Mouse (Mus musculus) lung, postnatal 0 days (tissue): Measurements from ENCODE around the gene Rassf8. TPM values are rescaled to one million over a fixed set of nuclear protein-coding genes. Genes with fewer than 3 reads are reported as not detected.

ENCODE experiments used
- ATAC-seq: fragments of 200-750 bp; cut with Nextera tagmentation; 2 replicates; pipeline ENCODE4 v1.8.0; 2017; ENCODE audit warnings: moderate library complexity
- DNase-seq: peaks from one replicate; pipeline ENCODE4 v3.0.0-alpha.2; 2016; ENCODE audit warnings: low spot score
- H3K27ac ChIP-seq: fragments of 300-500 bp; sonication (generic); 2 replicates; pipeline ENCODE4 v1.5.1; 2014; ENCODE audit warnings: antibody characterized with exemption, mild to moderate bottlenecking, low read length, mixed read lengths
- H3K27me3 ChIP-seq: fragments of 300-500 bp; sonication (generic); replicated peaks from 2 replicates; pipeline ENCODE4 v1.6.1; 2014; ENCODE audit warnings: low read length, mixed read lengths; ENCODE audit not compliant: insufficient read depth
- H3K36me3 ChIP-seq: fragments of 300-500 bp; sonication (generic); 2 replicates; pipeline ENCODE4 v1.6.1; 2014; ENCODE audit warnings: low read length, mixed read lengths; ENCODE audit not compliant: insufficient read depth
- H3K4me1 ChIP-seq: fragments of 300-500 bp; sonication (generic); 2 replicates; pipeline ENCODE4 v1.6.1; 2014; ENCODE audit warnings: antibody characterized with exemption, low read depth, low read length, mixed read lengths; ENCODE audit not compliant: insufficient read depth
- H3K4me2 ChIP-seq: fragments of 300-500 bp; sonication (generic); replicated peaks from 2 replicates; pipeline ENCODE4 v1.6.1; 2014; ENCODE audit warnings: low read depth, mild to moderate bottlenecking, low read length, moderate library complexity, mixed read lengths
- H3K4me3 ChIP-seq: fragments of 300-500 bp; sonication (generic); 2 replicates; pipeline ENCODE4 v1.5.1; 2014; ENCODE audit warnings: low read depth, low read length
- H3K9ac ChIP-seq: fragments of 300-500 bp; sonication (generic); replicated peaks from 2 replicates; pipeline ENCODE4 v1.6.1; 2014; ENCODE audit warnings: low read depth, mild to moderate bottlenecking
- H3K9me3 ChIP-seq: fragments of 300-500 bp; sonication (generic); 2 replicates; pipeline ENCODE4 v1.6.1; 2016; ENCODE audit warnings: low read length, mixed read lengths
- CTCF ChIP-seq: IDR thresholded peaks from 2 replicates; pipeline ENCODE4 v1.5.1; 2016; ENCODE audit warnings: antibody characterized with exemption, mild to moderate bottlenecking
- EP300 ChIP-seq: IDR thresholded peaks from 2 replicates; pipeline ENCODE4 v1.6.1; 2016; ENCODE audit warnings: antibody characterized with exemption, mild to moderate bottlenecking, control low read depth
- WGBS: fragments of 180-500 bp; shearing (Covaris S2); extraction: QIAGEN DNeasy Blood & Tissue Kit; methylation state at CpG from one replicate; pipeline ENCODE4 v1.1.7; 2014; 5-methylcytosine and 5-hydroxymethylcytosine counted together
- polyA plus RNA-seq: library from polyadenylated mRNA; unstranded; fragments of >200 nt; fragmentation: Nextera tagmentation; extraction: Ambion mirVana; gene quantifications from 2 replicates; pipeline ENCODE4 v1.2.1, GENCODE M21; 2015

Rassf8 gene
- polyA plus RNA-seq, 1 experiment from 2014 or later = 15.1 TPM

GRCm38 (mm10) chr6:145755942-145756639, 9.5 kb downstream of the Rassf8 start:
- TF ChIP-seq EP300 (no peak), CTCF (no peak)
- Histone ChIP-seq H3K36me3 (no peaks in the 10 kb centered on the region), H3K27ac (no peak overlapping the region), H3K9me3 (no peaks in the 10 kb centered on the region), H3K4me2 (no peak overlapping the region), H3K4me1 (peaks cover 17% of the 10 kb centered on the region; the same call in 1 of the 2 replicates), H3K9ac (no peak overlapping the region), H3K27me3 (no peaks in the 10 kb centered on the region), H3K4me3 (no peak overlapping the region)
- WGBS = 52% methylated on average over 14 of the region's 14 CpGs
- ATAC-seq (no peak), DNase-seq (no peak)

GRCm38 (mm10) chr6:145756640-145757005, 10.1 kb downstream of the Rassf8 start:
- 76% methylated on average over 6 of the region's 6 CpGs for WGBS
- no peaks in the 10 kb centered on the region for H3K9me3 ChIP-seq
- no peak overlapping the region for H3K27ac ChIP-seq
- no peaks in the 10 kb centered on the region for H3K27me3 ChIP-seq
- H3K4me1 ChIP-seq = peaks cover 17% of the 10 kb centered on the region; the same call in 1 of the 2 replicates
- H3K4me3 ChIP-seq = no peak overlapping the region
- no peak for ATAC-seq
- no peak overlapping the region for H3K4me2 ChIP-seq
- DNase-seq = no peak
- no peak for TF ChIP-seq EP300
- no peaks in the 10 kb centered on the region for H3K36me3 ChIP-seq
- H3K9ac ChIP-seq = no peak overlapping the region

- no peak overlapping the region for H3K4me2 ChIP-seq
- no peaks in the 10 kb centered on the region for H3K27me3 ChIP-seq
- 60% methylated on average over 3 of the region's 3 CpGs for WGBS
- no peaks in the 10 kb centered on the region for H3K9me3 ChIP-seq
- H3K4me1 ChIP-seq = peaks cover 17% of the 10 kb centered on the region; the same call in 1 of the 2 replicates
- H3K36me3 ChIP-seq = no peaks in the 10 kb centered on the region
- TF ChIP-seq EP300 = no peak
- no peak for TF ChIP-seq CTCF
- no peak overlapping the region for H3K27ac ChIP-seq
- no peak for ATAC-seq
- no peak for DNase-seq
- no peak overlapping the region for H3K9ac ChIP-seq
- H3K4me3 ChIP-seq = no peak overlapping the region
These were observed 10.8 kb downstream of the Rassf8 start for GRCm38 (mm10) chr6:145757346-145757745.

- TF ChIP-seq CTCF (no peak), EP300 (no peak)
- Histone ChIP-seq H3K4me2 (no peak overlapping the region), H3K4me1 (peaks cover 24% of the 10 kb centered on the region; the same call in 1 of the 2 replicates), H3K4me3 (no peak overlapping the region), H3K36me3 (no peaks in the 10 kb centered on the region), H3K9me3 (no peaks in the 10 kb centered on the region), H3K27me3 (no peaks in the 10 kb centered on the region), H3K27ac (no peak overlapping the region), H3K9ac (no peak overlapping the region)
- DNase-seq (no peak), ATAC-seq (no peak)
- WGBS = 55% methylated on average over 10 of the region's 10 CpGs
These were observed 12.1 kb downstream of the Rassf8 start for GRCm38 (mm10) chr6:145758685-145759084.

- peaks cover 27% of the 10 kb centered on the region; the same call in 1 of the 2 replicates for H3K4me1 ChIP-seq
- no peak for TF ChIP-seq CTCF
- TF ChIP-seq EP300 = no peak
- WGBS = 37% methylated on average over 2 of the region's 2 CpGs
- H3K27me3 ChIP-seq = no peaks in the 10 kb centered on the region
- DNase-seq (no peak), ATAC-seq (no peak)
- H3K4me3 ChIP-seq = no peak overlapping the region
- H3K9ac ChIP-seq = no peak overlapping the region
- H3K27ac ChIP-seq = no peak overlapping the region
- no peaks in the 10 kb centered on the region for H3K9me3 ChIP-seq
- H3K36me3 ChIP-seq = no peaks in the 10 kb centered on the region
- no peak overlapping the region for H3K4me2 ChIP-seq
These were observed 12.9 kb downstream of the Rassf8 start for GRCm38 (mm10) chr6:145759432-145759831.

- ATAC-seq (no peak), DNase-seq (no peak)
- H3K4me1 ChIP-seq = peaks cover 27% of the 10 kb centered on the region; the same call in 1 of the 2 replicates
- H3K4me3 ChIP-seq = no peak overlapping the region
- no peaks in the 10 kb centered on the region for H3K9me3 ChIP-seq
- no peaks in the 10 kb centered on the region for H3K27me3 ChIP-seq
- 0 out of 2 replicates have a peak overlapping the region, but pooled peaks have one; percentile 27 for H3K27ac ChIP-seq
- no peak overlapping the region for H3K9ac ChIP-seq
- WGBS = 75% methylated on average over 4 of the region's 4 CpGs
- H3K4me2 ChIP-seq = no peak overlapping the region
- H3K36me3 ChIP-seq = no peaks in the 10 kb centered on the region
- TF ChIP-seq EP300 = no peak
- no peak for TF ChIP-seq CTCF
These were observed 13.9 kb downstream of the Rassf8 start for GRCm38 (mm10) chr6:145760246-145761016.
